Mouse (Mus musculus): ENCODE data around the gene Drap1.

DNA sequence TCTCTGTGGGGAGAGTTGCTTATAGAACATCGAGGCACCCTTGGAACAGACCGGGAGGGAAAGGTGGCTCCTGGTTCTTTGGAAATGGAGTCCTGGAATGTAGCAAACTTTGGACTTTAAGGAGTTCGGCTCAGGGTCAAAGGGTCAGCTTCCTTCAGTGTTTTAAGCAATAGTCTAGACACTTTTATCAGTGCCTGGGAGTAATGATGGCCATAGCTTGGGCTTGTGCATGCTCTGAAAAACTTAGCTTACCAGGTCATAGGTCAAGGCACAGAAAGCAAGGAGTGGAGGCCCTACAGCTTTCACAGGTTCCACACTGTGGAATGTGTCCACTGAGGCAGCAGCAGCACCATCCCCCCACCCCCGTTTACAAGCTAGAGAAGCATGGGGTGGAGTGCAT, 50.0 kb downstream of the Drap1 start:
- TF ChIP-seq CTCF (IDR thresholded peaks at IDR 0.05; ENCODE audit: low read depth), result no peak
- TF ChIP-seq EP300 (optimal IDR thresholded peaks at IDR 0.05), result no peak

Data from stomach, postnatal 0 days (tissue).